Mouse (Mus musculus): Measurements from ENCODE around the gene Paqr8. TPM values are rescaled to one million over a fixed set of nuclear protein-coding genes. Genes with fewer than 3 reads are reported as not detected.

Gene Paqr8
- total and polyA plus RNA-seq, 3 experiments: 0.38 to 1.3 (median 1.1) TPM

DNA sequence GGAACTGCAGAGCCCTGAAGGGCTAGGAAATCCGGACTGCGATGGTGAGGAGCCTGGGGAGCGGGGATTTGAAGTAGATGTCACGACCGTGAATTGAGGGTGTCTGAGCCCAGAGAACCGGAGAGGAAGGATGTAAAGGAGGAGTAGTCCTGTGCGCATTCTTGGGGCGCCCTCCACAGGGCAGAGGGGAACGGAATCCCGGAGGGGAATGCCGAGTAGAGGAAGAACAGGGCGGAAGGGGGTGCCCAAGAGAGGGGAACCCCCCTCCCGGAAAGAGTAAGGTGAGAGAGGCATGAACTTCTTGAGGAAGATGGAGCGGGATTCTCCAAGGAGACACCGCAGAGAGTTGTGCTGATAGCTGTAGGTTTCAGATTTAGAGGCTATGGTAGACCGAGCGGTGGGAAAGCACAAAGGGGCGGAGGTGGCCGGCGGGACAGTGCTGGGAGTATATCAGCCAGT lies 564 bp downstream of the Paqr8 start:
- dilution Hi-C loops (cut with MboI; ENCODE audit: extremely low pct_ligation_motif_present, extremely low pct_unique_long_range_greater_than_20kb, low sequenced_read_pairs) (no loop called here), in situ Hi-C loops (cut with MboI; ENCODE audit: low pct_ligation_motif_present, low pct_unique_long_range_greater_than_20kb, low sequenced_read_pairs) (no loop called here)
- H3K4me1 ChIP-seq (ENCODE audit: control insufficient read depth in 1 of 2, insufficient read depth in 2 of 2): peaks cover 0 to 9% of the 10 kb centered on the region in 2 experiments; a peak in 2 of 4 replicates
- peak overlapping the region; percentile 83 for H3K4me2 ChIP-seq (ENCODE audit: insufficient read depth, low read depth, poor library complexity, severe bottlenecking)
- no peaks in the 10 kb centered on the region for H3K36me3 ChIP-seq (replicated peaks in 1 of 2; ENCODE audit: control insufficient read depth in 1 of 2, insufficient read depth in 1 of 2, low read length in 1 of 2)
- H3K4me3 ChIP-seq (replicated peaks in 1 of 3; ENCODE audit: low read depth in 2 of 3, low read length in 2 of 3, poor library complexity in 1 of 3): peak overlapping the region; percentile 58 to 71 (median 63)
- H3K27ac ChIP-seq (ENCODE audit: insufficient read depth, low read depth): no peak overlapping the region
- H3K79me2 ChIP-seq (replicated peaks; ENCODE audit: control insufficient read depth, extremely low read depth, insufficient read depth, poor library complexity, severe bottlenecking): no peaks in the 10 kb centered on the region
- DNase-seq (ENCODE audit: extremely low read depth): peak; percentile 23
- peak; percentile 45; the same call in 1 of the 2 replicates for TF ChIP-seq ELF1 (IDR thresholded peaks at IDR 0.05; ENCODE audit: low read depth, low read length)
- no peak for TF ChIP-seq PAX5 (IDR thresholded peaks at IDR 0.05; ENCODE audit: low read length)
- no peak for TF ChIP-seq MXI1 (IDR thresholded peaks at IDR 0.05; ENCODE audit: low read depth, low read length)
- no peak for TF ChIP-seq USF1 (IDR thresholded peaks at IDR 0.05; ENCODE audit: low read depth, low read length)
- TF ChIP-seq KAT2A (IDR thresholded peaks at IDR 0.05; ENCODE audit: insufficient replicate concordance, low read length): no peak
- TF ChIP-seq SMC3 (IDR thresholded peaks at IDR 0.05; ENCODE audit: low read depth, low read length): peak; percentile 13; the same call in 1 of the 2 replicates
- no peak for TF ChIP-seq CHD1 (IDR thresholded peaks at IDR 0.05; ENCODE audit: low read depth, low read length)
- TF ChIP-seq MAX (IDR thresholded peaks at IDR 0.05; ENCODE audit: low read length): no peak
- TF ChIP-seq GABPA (IDR thresholded peaks at IDR 0.05; ENCODE audit: insufficient replicate concordance, low read depth, low read length): no peak
- no peak for TF ChIP-seq USF2 (conservative IDR thresholded peaks at IDR 0.05; ENCODE audit: low read depth, low read length)
- peak; percentile 50 for TF ChIP-seq RAD21 (IDR thresholded peaks at IDR 0.05; ENCODE audit: low read depth, low read length)
- peak in 1 of 2 experiments; percentile 57; a peak in 2 of 4 replicates for TF ChIP-seq CTCF (conservative IDR thresholded peaks at IDR 0.05 in 1 of 2, IDR thresholded peaks at IDR 0.05 in 1 of 2; ENCODE audit: low read depth in 2 of 2, low read length in 2 of 2)
- TF ChIP-seq JUN (IDR thresholded peaks at IDR 0.05; ENCODE audit: insufficient read depth, low read depth, low read length): no peak
- TF ChIP-seq ZC3H11A (IDR thresholded peaks at IDR 0.05; ENCODE audit: low read depth, low read length): no peak
- TF ChIP-seq MYC (IDR thresholded peaks at IDR 0.05; ENCODE audit: low read depth, low read length): no peak
- no peaks in the 10 kb centered on the region for H3K27me3 ChIP-seq (replicated peaks)
- H3K9ac ChIP-seq (ENCODE audit: insufficient read depth, low read depth): peak overlapping the region; percentile 41
- no peaks in the 10 kb centered on the region for H3K9me3 ChIP-seq (replicated peaks; ENCODE audit: low read length)

DNA sequence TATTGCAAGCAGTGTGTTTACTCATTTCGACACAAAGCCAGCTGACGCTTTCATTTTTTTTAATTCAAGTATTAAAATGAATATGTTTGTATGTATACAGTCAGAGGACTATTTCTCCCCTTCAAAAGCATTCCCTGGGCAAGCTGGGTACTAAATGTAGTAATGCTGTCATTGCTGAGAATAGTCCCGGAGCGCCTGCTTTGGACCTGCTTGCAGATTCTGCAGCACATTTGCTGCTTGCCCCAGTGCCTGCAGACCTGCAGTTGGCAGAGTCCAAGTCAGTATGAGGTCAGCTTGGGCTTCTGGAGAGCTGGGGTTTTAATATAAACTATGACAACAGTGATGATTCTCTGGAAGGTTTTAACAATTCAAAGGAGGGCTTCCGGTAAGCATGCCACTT lies 2.7 kb downstream of the Paqr8 start:
- TF ChIP-seq EP300 (IDR thresholded peaks at IDR 0.05; ENCODE audit: low read length) (no peak), RAD21 (IDR thresholded peaks at IDR 0.05; ENCODE audit: low read depth, low read length) (no peak), GABPA (IDR thresholded peaks at IDR 0.05; ENCODE audit: insufficient replicate concordance, low read depth, low read length) (no peak), RCOR1 (conservative IDR thresholded peaks at IDR 0.05; ENCODE audit: low read depth, low read length) (no peak), TCF12 (IDR thresholded peaks at IDR 0.05; ENCODE audit: low read depth, low read length) (no peak), PAX5 (IDR thresholded peaks at IDR 0.05; ENCODE audit: low read length) (no peak), SMC3 (IDR thresholded peaks at IDR 0.05; ENCODE audit: low read depth, low read length) (no peak), JUN (IDR thresholded peaks at IDR 0.05; ENCODE audit: insufficient read depth, low read depth, low read length) (no peak), BHLHE40 (IDR thresholded peaks at IDR 0.05; ENCODE audit: low read depth, low read length) (no peak), ZKSCAN1 (IDR thresholded peaks at IDR 0.05; ENCODE audit: borderline replicate concordance, low read depth, low read length) (no peak), POLR2AphosphoS2 (IDR thresholded peaks at IDR 0.05; ENCODE audit: low read depth, low read length) (no peak), MXI1 (IDR thresholded peaks at IDR 0.05; ENCODE audit: low read depth, low read length) (no peak), MEF2A (IDR thresholded peaks at IDR 0.05; ENCODE audit: borderline replicate concordance, low read depth, low read length) (no peak), NELFE (IDR thresholded peaks at IDR 0.05; ENCODE audit: low read depth, low read length) (no peak), CHD1 (IDR thresholded peaks at IDR 0.05; ENCODE audit: low read depth, low read length) (no peak), E2F4 (IDR thresholded peaks at IDR 0.05; ENCODE audit: insufficient replicate concordance, low read depth, low read length) (no peak), POLR2A (IDR thresholded peaks at IDR 0.05; ENCODE audit: low read depth, low read length) (no peak), ZC3H11A (IDR thresholded peaks at IDR 0.05; ENCODE audit: low read depth, low read length) (no peak)
- no peaks in the 10 kb centered on the region for H3K27me3 ChIP-seq (replicated peaks)
- H3K27ac ChIP-seq (ENCODE audit: insufficient read depth, low read depth): no peak overlapping the region
- no peaks in the 10 kb centered on the region for H3K79me2 ChIP-seq (replicated peaks; ENCODE audit: control insufficient read depth, extremely low read depth, insufficient read depth, poor library complexity, severe bottlenecking)
- peaks cover 0 to 9% of the 10 kb centered on the region in 2 experiments; a peak in 2 of 4 replicates for H3K4me1 ChIP-seq (ENCODE audit: control insufficient read depth in 1 of 2, insufficient read depth in 2 of 2)
- H3K9me3 ChIP-seq (replicated peaks; ENCODE audit: low read length): no peaks in the 10 kb centered on the region
- in situ Hi-C loops (cut with MboI; ENCODE audit: low pct_ligation_motif_present, low pct_unique_long_range_greater_than_20kb, low sequenced_read_pairs) (no loop called here), dilution Hi-C loops (cut with MboI; ENCODE audit: extremely low pct_ligation_motif_present, extremely low pct_unique_long_range_greater_than_20kb, low sequenced_read_pairs) (no loop called here)
- no peak for DNase-seq (ENCODE audit: extremely low read depth)
- H3K4me3 ChIP-seq (replicated peaks in 1 of 3; ENCODE audit: low read depth in 2 of 3, low read length in 2 of 3, poor library complexity in 1 of 3): no peak overlapping the region
- no peak overlapping the region for H3K4me2 ChIP-seq (ENCODE audit: insufficient read depth, low read depth, poor library complexity, severe bottlenecking)
- H3K9ac ChIP-seq (ENCODE audit: insufficient read depth, low read depth): no peak overlapping the region
- H3K36me3 ChIP-seq (replicated peaks in 1 of 2; ENCODE audit: control insufficient read depth in 1 of 2, insufficient read depth in 1 of 2, low read length in 1 of 2): no peaks in the 10 kb centered on the region

Measured in CH12.LX (cell line).